Mouse (Mus musculus): Measurements from ENCODE around the gene Csnk1g2. TPM values are rescaled to one million over a fixed set of nuclear protein-coding genes. Genes with fewer than 3 reads are reported as not detected.

Csnk1g2 gene
- polyA plus RNA-seq, 1 experiment = 294 TPM

DNA sequence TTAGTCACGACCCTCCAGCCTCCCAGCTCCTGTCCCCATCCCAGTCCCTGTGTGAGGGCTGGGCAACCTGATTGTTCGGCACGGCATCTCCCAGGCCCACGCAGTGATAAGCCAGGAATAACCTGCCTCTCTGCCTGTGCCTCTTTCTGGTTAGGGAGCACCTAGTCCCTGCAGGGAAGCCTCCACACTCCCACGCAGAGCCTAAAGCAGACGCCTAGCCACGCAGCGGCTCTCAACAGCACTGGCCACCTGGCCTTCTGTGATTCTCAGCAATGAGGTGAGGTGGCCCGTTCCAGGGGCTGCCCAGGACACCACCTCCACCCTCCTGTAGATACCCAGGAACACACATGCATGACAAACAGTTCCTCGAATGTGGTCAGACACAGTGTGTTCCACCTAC lies 27.8 kb downstream of the Csnk1g2 start:
- Histone ChIP-seq H3K4me3 (ENCODE audit: insufficient read depth, low read length) (no peak overlapping the region), H3K27ac (ENCODE audit: insufficient read depth, low read length) (no peak overlapping the region), H3K4me1 (ENCODE audit: control insufficient read depth, insufficient read depth, low read length) (peaks cover 6% of the 10 kb centered on the region; the same call in 1 of the 2 replicates)
- TF ChIP-seq CTCF (IDR thresholded peaks at IDR 0.05; ENCODE audit: extremely low read depth, insufficient read depth, low read length) (no peak), POLR2A (IDR thresholded peaks at IDR 0.05; ENCODE audit: extremely low read depth, insufficient read depth, low read length) (no peak)

DNA sequence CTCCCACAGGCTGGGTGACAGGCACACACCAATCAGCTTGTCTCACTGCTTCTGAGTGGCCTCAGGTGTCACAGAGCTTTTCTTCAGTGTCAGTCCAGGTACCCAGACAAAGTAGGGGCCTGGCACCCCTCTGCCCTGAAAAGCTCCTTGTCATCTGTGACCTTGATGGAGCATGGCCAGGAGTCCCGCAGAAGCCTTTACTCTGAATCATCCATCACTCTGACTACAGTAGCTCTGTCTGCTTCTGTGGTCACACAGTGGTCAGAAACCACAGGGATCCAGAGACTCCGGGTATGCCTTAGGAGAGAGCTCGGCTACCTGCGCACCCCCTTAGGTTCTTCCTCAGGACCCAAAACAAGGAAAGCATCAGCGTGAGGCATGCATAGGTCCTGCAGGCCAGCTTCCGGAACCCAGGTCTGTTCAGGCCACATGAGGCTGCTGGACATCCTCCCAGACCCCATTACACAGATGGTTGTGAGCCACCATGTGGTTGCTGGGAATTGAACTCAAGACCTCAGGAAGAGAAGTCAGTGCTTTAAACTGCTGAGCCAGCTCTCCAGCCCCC lies 30.6 kb downstream of the Csnk1g2 start:
- peaks cover 9% of the 10 kb centered on the region; the same call in 1 of the 2 replicates for H3K4me1 ChIP-seq (ENCODE audit: control insufficient read depth, insufficient read depth, low read length)
- no peak overlapping the region for H3K27ac ChIP-seq (ENCODE audit: insufficient read depth, low read length)
- no peak for TF ChIP-seq CTCF (IDR thresholded peaks at IDR 0.05; ENCODE audit: extremely low read depth, insufficient read depth, low read length)
- TF ChIP-seq POLR2A (IDR thresholded peaks at IDR 0.05; ENCODE audit: extremely low read depth, insufficient read depth, low read length) = no peak
- H3K4me3 ChIP-seq (ENCODE audit: insufficient read depth, low read length) = no peak overlapping the region

DNA sequence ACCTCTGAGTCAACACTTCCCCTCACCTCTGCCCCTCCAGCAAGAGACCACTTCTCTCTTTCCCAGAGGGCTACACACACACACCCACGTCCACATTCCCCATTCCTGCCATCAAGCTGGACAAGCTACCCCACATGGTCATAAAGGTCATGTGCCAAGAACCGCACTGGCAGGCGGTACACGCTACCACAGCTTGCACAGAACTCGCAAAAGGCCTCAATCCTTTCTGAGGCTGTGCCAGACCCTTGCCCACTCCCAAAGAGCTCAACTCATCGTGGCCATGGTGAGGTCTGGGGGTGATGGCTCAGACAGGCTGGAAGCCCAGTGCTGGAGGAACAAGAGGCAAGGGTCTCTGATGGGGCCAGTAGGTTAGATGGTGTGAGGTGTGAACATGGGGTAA lies 32.2 kb downstream of the Csnk1g2 start:
- TF ChIP-seq CTCF (IDR thresholded peaks at IDR 0.05; ENCODE audit: extremely low read depth, insufficient read depth, low read length) (no peak), POLR2A (IDR thresholded peaks at IDR 0.05; ENCODE audit: extremely low read depth, insufficient read depth, low read length) (no peak)
- H3K27ac ChIP-seq (ENCODE audit: insufficient read depth, low read length) = no peak overlapping the region
- H3K4me3 ChIP-seq (ENCODE audit: insufficient read depth, low read length) = peak overlapping the region; percentile 69; the same call in 1 of the 2 replicates
- peaks cover 9% of the 10 kb centered on the region; the same call in 1 of the 2 replicates for H3K4me1 ChIP-seq (ENCODE audit: control insufficient read depth, insufficient read depth, low read length)

GRCm38 (mm10) chr10:80655406-80656129 lies 32.9 kb downstream of the Csnk1g2 start:
- TF ChIP-seq POLR2A (IDR thresholded peaks at IDR 0.05; ENCODE audit: extremely low read depth, insufficient read depth, low read length) (no peak), CTCF (IDR thresholded peaks at IDR 0.05; ENCODE audit: extremely low read depth, insufficient read depth, low read length) (no peak)
- Histone ChIP-seq H3K27ac (ENCODE audit: insufficient read depth, low read length) (peak overlapping the region; percentile 20; the same call in 1 of the 2 replicates), H3K4me3 (ENCODE audit: insufficient read depth, low read length) (peak overlapping the region; percentile 69), H3K4me1 (ENCODE audit: control insufficient read depth, insufficient read depth, low read length) (peaks cover 9% of the 10 kb centered on the region; the same call in 1 of the 2 replicates)

- Histone ChIP-seq H3K4me3 (ENCODE audit: insufficient read depth, low read length) (peak overlapping the region; percentile 69), H3K27ac (ENCODE audit: insufficient read depth, low read length) (peak overlapping the region; percentile 41; the same call in 1 of the 2 replicates), H3K4me1 (ENCODE audit: control insufficient read depth, insufficient read depth, low read length) (peaks cover 9% of the 10 kb centered on the region; the same call in 1 of the 2 replicates)
- TF ChIP-seq CTCF (IDR thresholded peaks at IDR 0.05; ENCODE audit: extremely low read depth, insufficient read depth, low read length) (no peak), POLR2A (IDR thresholded peaks at IDR 0.05; ENCODE audit: extremely low read depth, insufficient read depth, low read length) (peak; percentile 53; the same call in 1 of the 2 replicates)
Observed at GRCm38 (mm10) chr10:80656130-80656862, 33.7 kb downstream of the Csnk1g2 start.

- Histone ChIP-seq H3K27ac (ENCODE audit: insufficient read depth, low read length) (peak within 1 kb of the TSS; percentile 41; the same call in 1 of the 2 replicates), H3K4me3 (ENCODE audit: insufficient read depth, low read length) (peak within 1 kb of the TSS; percentile 69), H3K4me1 (ENCODE audit: control insufficient read depth, insufficient read depth, low read length) (peaks cover 9% of the 10 kb centered on the region; the same call in 1 of the 2 replicates)
- TF ChIP-seq CTCF (IDR thresholded peaks at IDR 0.05; ENCODE audit: extremely low read depth, insufficient read depth, low read length) (no peak), POLR2A (IDR thresholded peaks at IDR 0.05; ENCODE audit: extremely low read depth, insufficient read depth, low read length) (no peak)
Observed at GRCm38 (mm10) chr10:80656863-80657623, 34.4 kb downstream of the Csnk1g2 start, which contains the start of gene Btbd2. Btbd2 (minus strand) TSS chr10:80657071.

DNA sequence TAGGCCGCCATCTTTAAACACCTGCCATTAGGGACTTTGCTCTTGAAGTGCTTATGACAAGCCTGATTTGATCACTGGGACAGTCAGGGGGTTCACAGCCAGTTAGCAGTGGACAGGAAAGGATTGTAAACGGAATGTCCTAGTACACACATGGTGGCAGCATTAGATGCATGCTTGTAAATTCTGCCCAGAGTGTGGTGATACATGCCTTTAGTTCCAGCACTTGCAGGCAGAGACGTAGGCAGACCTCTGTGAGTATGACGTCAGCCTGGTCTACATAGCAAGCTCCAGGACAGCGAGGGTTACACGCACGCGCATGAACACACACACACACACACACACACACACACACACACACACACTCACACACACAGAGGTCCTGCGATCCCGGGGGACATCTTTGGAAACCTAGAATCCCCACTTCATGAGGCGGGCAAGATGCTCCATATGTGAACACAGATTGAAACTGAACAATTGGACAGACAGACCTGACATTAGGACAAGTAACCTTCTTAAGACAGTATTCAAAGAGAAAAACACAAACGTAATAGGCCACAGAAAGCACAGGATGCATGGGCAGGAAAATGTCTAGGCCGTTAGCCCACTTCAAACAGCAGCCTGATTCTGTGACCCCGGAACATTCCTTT lies 35.7 kb downstream of the Csnk1g2 start:
- H3K27ac ChIP-seq (ENCODE audit: insufficient read depth, low read length) = no peak overlapping the region
- no peak for TF ChIP-seq CTCF (IDR thresholded peaks at IDR 0.05; ENCODE audit: extremely low read depth, insufficient read depth, low read length)
- TF ChIP-seq POLR2A (IDR thresholded peaks at IDR 0.05; ENCODE audit: extremely low read depth, insufficient read depth, low read length) = no peak
- H3K4me3 ChIP-seq (ENCODE audit: insufficient read depth, low read length) = no peak overlapping the region
- peaks cover 9% of the 10 kb centered on the region; the same call in 1 of the 2 replicates for H3K4me1 ChIP-seq (ENCODE audit: control insufficient read depth, insufficient read depth, low read length)

- Histone ChIP-seq H3K4me3 (ENCODE audit: insufficient read depth, low read length) (no peak overlapping the region), H3K4me1 (ENCODE audit: control insufficient read depth, insufficient read depth, low read length) (peaks cover 9% of the 10 kb centered on the region; the same call in 1 of the 2 replicates), H3K27ac (ENCODE audit: insufficient read depth, low read length) (no peak overlapping the region)
- TF ChIP-seq POLR2A (IDR thresholded peaks at IDR 0.05; ENCODE audit: extremely low read depth, insufficient read depth, low read length) (no peak), CTCF (IDR thresholded peaks at IDR 0.05; ENCODE audit: extremely low read depth, insufficient read depth, low read length) (no peak)
Observed at GRCm38 (mm10) chr10:80658841-80659202, 36.2 kb downstream of the Csnk1g2 start.

All from cortical plate, adult 2 months (tissue).